8 mouse cellular contexts compared by ENCODE assay signal in genomic region chr11:116167232-116167631, GRCm38 (mm10). TPM values are rescaled to one million over a fixed set of nuclear protein-coding genes. Genes with fewer than 3 reads are reported as not detected.
DNase-seq lines count a peak whose midpoint lies in the region; ATAC-seq and TF ChIP-seq lines count a peak whose summit lies in the region.

No protein-coding gene starts in this region.

- peak overlapping the region; percentile 28; the same call in 1 of the 2 replicates for H3K27ac ChIP-seq in cerebellum, adult 2 months (ENCODE audit: insufficient read depth, low read length)
- no peak overlapping the region for H3K27ac ChIP-seq in ES-E14 (ENCODE audit: insufficient read depth, low read depth, low read length, poor library complexity, severe bottlenecking)
- H3K27ac ChIP-seq in forebrain, embryonic 11.5 days (ENCODE audit: low read depth, low read length), result peak overlapping the region; percentile 82; the same call in 1 of the 2 replicates
- H3K27ac ChIP-seq in liver, embryonic 11.5 days (ENCODE audit: low read depth, low read length), result peak overlapping the region; percentile 44

- WGBS in cerebellum, adult 2 months, result 7% methylated on average over 6 of the region's 6 CpGs
- 19% methylated on average over 6 of the region's 6 CpGs for WGBS in forebrain, embryonic 11.5 days
- 15% methylated on average over 6 of the region's 6 CpGs for WGBS in liver, embryonic 11.5 days

- H3K27me3 ChIP-seq in cerebellum, adult 2 months (ENCODE audit: control insufficient read depth, insufficient read depth, low read length), result no peaks in the 10 kb centered on the region
- no peaks in the 10 kb centered on the region for H3K27me3 ChIP-seq in forebrain, embryonic 11.5 days (ENCODE audit: control insufficient read depth, insufficient read depth, low read length)
- H3K27me3 ChIP-seq in liver, embryonic 11.5 days (replicated peaks; ENCODE audit: control insufficient read depth, insufficient read depth, low read length), result no peaks in the 10 kb centered on the region

- peaks cover 5% of the 10 kb centered on the region for H3K4me1 ChIP-seq in cerebellum, adult 2 months (ENCODE audit: control insufficient read depth, insufficient read depth, low read length)
- peaks cover under 1% of the 10 kb centered on the region in 2 experiments; a peak in 2 of 4 replicates for H3K4me1 ChIP-seq in ES-E14 (ENCODE audit: control insufficient read depth in 2 of 2, insufficient read depth in 2 of 2, low read length in 2 of 2, poor library complexity in 1 of 2)
- peaks cover 10% of the 10 kb centered on the region; the same call in 1 of the 2 replicates for H3K4me1 ChIP-seq in forebrain, embryonic 11.5 days (replicated peaks; ENCODE audit: control insufficient read depth, insufficient read depth, low read length)
- 0 out of 2 replicates have a peak, but pooled peaks cover 5% of the 10 kb centered on the region for H3K4me1 ChIP-seq in liver, embryonic 11.5 days (replicated peaks; ENCODE audit: control insufficient read depth, insufficient read depth, low read length)

- in situ Hi-C loops in ES-E14 (cut with MboI; ENCODE audit: low sequenced_read_pairs in 2 of 2, unreplicated experiment in 2 of 2), result no loop called here

- ATAC-seq in forebrain, embryonic 11.5 days (replicated peaks; ENCODE audit: low FRiP score), result no peak
- no peak for ATAC-seq in liver, embryonic 11.5 days (replicated peaks; ENCODE audit: low FRiP score)

- H3K9ac ChIP-seq in ES-E14 (ENCODE audit: insufficient read depth, low read depth, low read length, poor library complexity, severe bottlenecking), result peak overlapping the region; percentile 84
- peak overlapping the region; percentile 84 for H3K9ac ChIP-seq in forebrain, embryonic 11.5 days (ENCODE audit: low read length)
- peak overlapping the region; percentile 74 for H3K9ac ChIP-seq in liver, embryonic 11.5 days (ENCODE audit: low read depth, low read length)

- no peak for TF ChIP-seq POLR2A in cerebellum, adult 2 months (IDR thresholded peaks at IDR 0.05; ENCODE audit: borderline replicate concordance, insufficient read depth, low read length)

- TF ChIP-seq CTCF in cerebellum, adult 2 months (IDR thresholded peaks at IDR 0.05; ENCODE audit: borderline replicate concordance, insufficient read depth, low read depth, low read length), result no peak

- DNase-seq in cerebellum, adult 2 months, result no peak
- no peak for DNase-seq in cerebellum, postnatal 4 days (ENCODE audit: low spot score in 2 of 2)
- no peak for DNase-seq in ES-E14 (ENCODE audit: low read depth, low spot score)
- no peak for DNase-seq in forebrain, embryonic 11.5 days (ENCODE audit: low spot score)
- no peak for DNase-seq in liver, embryonic 11.5 days (ENCODE audit: low spot score)
- DNase-seq in right cerebral cortex, adult 2 months (ENCODE audit: low spot score in 2 of 2), result no peak
- DNase-seq in adrenal gland, postnatal 10 days, result no peak
- DNase-seq in gastrocnemius, postnatal 10 days, result no peak

- H3K4me3 ChIP-seq in cerebellum, adult 2 months (replicated peaks; ENCODE audit: insufficient read depth, low read depth, low read length), result peak overlapping the region; percentile 76
- peak overlapping the region; percentile 75 to 79 for H3K4me3 ChIP-seq in ES-E14 (ENCODE audit: insufficient read depth in 1 of 2, low read depth in 1 of 2, low read length in 2 of 2, poor library complexity in 1 of 2, severe bottlenecking in 1 of 2)
- H3K4me3 ChIP-seq in forebrain, embryonic 11.5 days (ENCODE audit: low read depth, low read length), result peak overlapping the region; percentile 67
- H3K4me3 ChIP-seq in liver, embryonic 11.5 days (ENCODE audit: low read depth, low read length), result peak overlapping the region; percentile 65

- H3K36me3 ChIP-seq in ES-E14 (ENCODE audit: control insufficient read depth, insufficient read depth, low read length, poor library complexity, severe bottlenecking), result no peaks in the 10 kb centered on the region
- H3K36me3 ChIP-seq in forebrain, embryonic 11.5 days (ENCODE audit: control insufficient read depth, insufficient read depth, low read length), result no peaks in the 10 kb centered on the region; the same call in 1 of the 2 replicates
- no peaks in the 10 kb centered on the region; the same call in 1 of the 2 replicates for H3K36me3 ChIP-seq in liver, embryonic 11.5 days (ENCODE audit: control insufficient read depth, insufficient read depth, low read length)

- H3K4me2 ChIP-seq in forebrain, embryonic 11.5 days (ENCODE audit: low read depth, low read length, severe bottlenecking), result peak overlapping the region; percentile 80
- H3K4me2 ChIP-seq in liver, embryonic 11.5 days, result peak overlapping the region; percentile 83

- H3K9me3 ChIP-seq in ES-E14 (ENCODE audit: control insufficient read depth, insufficient read depth, low read depth, low read length), result no peaks in the 10 kb centered on the region
- H3K9me3 ChIP-seq in forebrain, embryonic 11.5 days (ENCODE audit: control insufficient read depth, low read length), result no peaks in the 10 kb centered on the region
- H3K9me3 ChIP-seq in liver, embryonic 11.5 days (ENCODE audit: control insufficient read depth, low read length), result no peaks in the 10 kb centered on the region

TF ChIP-seq in ES-E14, 5 proteins besides CTCF, POLR2A, EP300 and RAD21:
- no peak for TF ChIP-seq HCFC1 (IDR thresholded peaks at IDR 0.05; ENCODE audit: borderline replicate concordance, insufficient read depth, low read length)
- TF ChIP-seq MAFK (IDR thresholded peaks at IDR 0.05; ENCODE audit: insufficient read depth, low read depth, low read length), result no peak
- TF ChIP-seq ZNF384 (IDR thresholded peaks at IDR 0.05; ENCODE audit: low read depth, low read length), result no peak
- no peak for TF ChIP-seq CHD2 (IDR thresholded peaks at IDR 0.05; ENCODE audit: low read depth, low read length)
- no peak for TF ChIP-seq ZC3H11A (IDR thresholded peaks at IDR 0.05; ENCODE audit: borderline replicate concordance, low read depth, low read length)
TF ChIP-seq in ES-E14: peak in this region for 0.

RNA-seq across cellular contexts. Expression of gene Fbf1, which starts 0.7 kb away (rescaled TPM):
- 81.1 and 83.0 TPM in 2 replicates for polyA plus RNA-seq in cerebellum, adult 2 months (2012; rRNA removed)
- 29.4 and 32.1 TPM in 2 replicates for total RNA-seq in ES-E14 (2012; rRNA removed)
- polyA plus RNA-seq in forebrain, embryonic 11.5 days (2014; fragmentation: Nextera tagmentation; extraction: Ambion mirVana), result 52.8 and 60.3 TPM in 2 replicates
- 20.1 and 23.3 TPM in 2 replicates for polyA plus RNA-seq in liver, embryonic 11.5 days (2014; fragmentation: Nextera tagmentation; extraction: Ambion mirVana)
- 10 to 100 TPM; 26.5 to 34.4 TPM for total RNA-seq in adrenal gland, postnatal 10 days (2021)
- total RNA-seq in gastrocnemius, postnatal 10 days (2021), result 10 to 100 TPM; 13.8 to 18.2 TPM

RNA-seq across cellular contexts. Expression of gene Mrpl38, which starts 28.6 kb away (rescaled TPM):
- 61.9 and 66.2 TPM in 2 replicates for polyA plus RNA-seq in cerebellum, adult 2 months (2012; rRNA removed)
- 81.1 and 81.3 TPM in 2 replicates for total RNA-seq in ES-E14 (2012; rRNA removed)
- polyA plus RNA-seq in forebrain, embryonic 11.5 days (2014; fragmentation: Nextera tagmentation; extraction: Ambion mirVana), result 98.0 and 109 TPM in 2 replicates
- 121 and 126 TPM in 2 replicates for polyA plus RNA-seq in liver, embryonic 11.5 days (2014; fragmentation: Nextera tagmentation; extraction: Ambion mirVana)
- total RNA-seq in adrenal gland, postnatal 10 days (2021), result 10 to 100 TPM; 86.8 to 94.1 TPM
- 10 to 100 TPM; 40.8 to 46.2 TPM for total RNA-seq in gastrocnemius, postnatal 10 days (2021)

RNA-seq across cellular contexts. Expression of gene Ten1, which starts 31.4 kb away (rescaled TPM):
- polyA plus RNA-seq in cerebellum, adult 2 months (2012; rRNA removed), result 55.2 and 56.8 TPM in 2 replicates
- 17.0 and 19.1 TPM in 2 replicates for total RNA-seq in ES-E14 (2012; rRNA removed)
- 48.5 and 55.4 TPM in 2 replicates for polyA plus RNA-seq in forebrain, embryonic 11.5 days (2014; fragmentation: Nextera tagmentation; extraction: Ambion mirVana)
- polyA plus RNA-seq in liver, embryonic 11.5 days (2014; fragmentation: Nextera tagmentation; extraction: Ambion mirVana), result 62.3 and 63.8 TPM in 2 replicates
- 10 to 100 TPM; 17.8 to 24.4 TPM for total RNA-seq in adrenal gland, postnatal 10 days (2021)
- 10 to 100 TPM; 28.5 to 31.3 TPM for total RNA-seq in gastrocnemius, postnatal 10 days (2021)

RNA-seq across cellular contexts. Expression of gene Acox1, which starts 31.6 kb away (rescaled TPM):
- polyA plus RNA-seq in cerebellum, adult 2 months (2012; rRNA removed), result 107 and 115 TPM in 2 replicates
- 11.2 and 16.5 TPM in 2 replicates for total RNA-seq in ES-E14 (2012; rRNA removed)
- polyA plus RNA-seq in forebrain, embryonic 11.5 days (2014; fragmentation: Nextera tagmentation; extraction: Ambion mirVana), result 28.0 and 30.2 TPM in 2 replicates
- 22.7 and 23.6 TPM in 2 replicates for polyA plus RNA-seq in liver, embryonic 11.5 days (2014; fragmentation: Nextera tagmentation; extraction: Ambion mirVana)
- total RNA-seq in adrenal gland, postnatal 10 days (2021), result 100 to 1,000 TPM; 177 to 242 TPM
- total RNA-seq in gastrocnemius, postnatal 10 days (2021), result 10 to 100 TPM; 39.1 to 41.4 TPM

RNA-seq across cellular contexts. Expression of gene Trim65, which starts 36.3 kb away (rescaled TPM):
- polyA plus RNA-seq in cerebellum, adult 2 months (2012; rRNA removed), result 7.9 and 9.3 TPM in 2 replicates
- 0.31 and 0.42 TPM in 2 replicates for total RNA-seq in ES-E14 (2012; rRNA removed)
- 1.8 and 1.9 TPM in 2 replicates for polyA plus RNA-seq in forebrain, embryonic 11.5 days (2014; fragmentation: Nextera tagmentation; extraction: Ambion mirVana)
- 3.1 and 3.5 TPM in 2 replicates for polyA plus RNA-seq in liver, embryonic 11.5 days (2014; fragmentation: Nextera tagmentation; extraction: Ambion mirVana)
- total RNA-seq in adrenal gland, postnatal 10 days (2021), result 1 to 10 TPM; 6.3 to 8.1 TPM
- total RNA-seq in gastrocnemius, postnatal 10 days (2021), result 1 to 10 TPM; 3.3 to 3.6 TPM
